Mouse (Mus musculus) NIH3T3 (cell line): ENCODE results near the gene Paox.

Experiments used
- DNase-seq: peaks from one replicate; pipeline ENCODE4 v3.0.0-alpha.2; 2012; ENCODE audit warnings: low read depth

The Paox gene

DNA sequence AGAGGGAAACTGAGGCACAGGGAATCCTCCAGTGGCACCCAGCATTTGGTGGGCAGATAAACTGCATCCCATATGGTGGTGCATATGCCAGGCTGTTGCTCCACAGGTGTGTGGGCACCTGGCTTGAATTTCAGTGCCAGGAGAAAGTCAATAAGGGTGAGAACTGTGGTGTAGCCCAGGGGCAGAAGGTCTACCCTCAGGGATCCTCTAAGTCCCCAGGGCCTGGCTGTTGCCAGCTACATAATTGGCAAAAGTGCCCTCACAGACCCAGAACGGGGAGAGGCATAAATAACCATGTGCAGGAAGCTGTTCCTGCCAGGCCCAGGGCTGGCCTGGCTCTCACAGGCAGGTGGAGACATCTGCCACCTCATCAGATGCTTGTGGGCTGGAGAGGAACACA, 57.3 kb downstream of the Paox start, which contains the start of gene Olfr523:
Gene Olfr523, plus strand, starts transcription at position 282 of the 400 bp plus-strand sequence.
- DNase-seq, result no peak

DNA sequence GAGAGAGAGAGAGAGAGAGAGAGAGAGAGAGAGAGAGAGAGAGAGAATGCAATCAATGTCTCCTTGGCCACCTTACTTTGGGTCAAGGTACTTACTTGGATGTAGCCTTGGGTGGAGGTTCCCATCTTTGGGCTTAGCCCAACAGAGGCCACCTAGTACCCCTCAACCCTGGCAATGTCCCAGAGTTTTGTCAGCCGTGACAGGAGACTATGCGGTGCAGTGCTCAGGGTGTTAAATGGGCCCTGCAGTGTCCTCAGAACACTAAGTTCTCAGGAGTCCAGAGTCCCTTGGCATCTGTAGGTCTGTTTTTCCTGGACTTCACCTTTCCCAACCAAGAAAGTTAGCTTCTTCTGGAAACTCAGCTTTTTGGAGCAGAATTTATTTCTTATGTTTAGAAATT, 63.6 kb downstream of the Paox start:
- DNase-seq, result no peak

DNA sequence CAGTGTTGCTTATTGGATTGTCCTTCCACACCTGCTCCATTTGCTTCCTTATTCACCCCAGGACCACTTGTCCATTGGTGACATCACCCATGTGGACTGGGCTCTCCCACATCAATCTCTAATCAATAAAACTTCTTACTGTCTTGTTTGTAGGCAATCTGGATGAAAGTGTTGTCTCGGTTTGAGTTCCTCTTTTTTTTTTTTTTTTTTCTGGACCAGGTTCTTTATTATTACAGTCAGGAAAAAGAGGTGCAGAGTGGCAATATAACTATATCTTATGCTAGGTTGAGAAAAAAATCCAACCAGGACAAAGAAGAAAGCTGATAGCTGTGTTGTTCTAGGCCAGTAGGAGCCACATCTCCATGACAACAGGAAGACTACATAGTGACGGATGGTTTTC, 65.1 kb downstream of the Paox start:
- DNase-seq, result no peak

DNA sequence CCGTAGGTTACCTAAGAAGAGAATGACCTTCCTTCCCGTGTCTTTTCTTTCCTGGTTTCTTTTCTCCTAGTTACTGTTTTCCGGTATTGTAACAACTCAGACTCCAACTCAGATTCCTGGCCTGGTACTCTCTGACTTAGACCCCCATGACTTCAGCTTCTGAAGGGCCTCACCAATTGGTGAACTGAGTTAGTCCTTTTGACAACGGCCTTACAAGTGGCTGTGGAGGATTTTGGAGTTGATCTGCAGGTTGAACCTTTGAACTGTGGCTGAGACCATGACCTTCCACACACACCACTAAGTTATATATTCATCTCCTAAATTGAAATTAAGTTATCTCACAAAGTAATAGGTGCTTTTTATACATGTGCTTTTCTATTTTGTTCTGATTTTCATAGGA, 68.6 kb downstream of the Paox start:
- no peak for DNase-seq
